Mouse (Mus musculus): ENCODE measurements around the gene Rab11fip5. TPM values are rescaled to one million over a fixed set of nuclear protein-coding genes. Genes with fewer than 3 reads are reported as not detected.

Rab11fip5 gene
- polyA plus RNA-seq, 1 experiment from 2014 or later, result 21.1 TPM

DNA sequence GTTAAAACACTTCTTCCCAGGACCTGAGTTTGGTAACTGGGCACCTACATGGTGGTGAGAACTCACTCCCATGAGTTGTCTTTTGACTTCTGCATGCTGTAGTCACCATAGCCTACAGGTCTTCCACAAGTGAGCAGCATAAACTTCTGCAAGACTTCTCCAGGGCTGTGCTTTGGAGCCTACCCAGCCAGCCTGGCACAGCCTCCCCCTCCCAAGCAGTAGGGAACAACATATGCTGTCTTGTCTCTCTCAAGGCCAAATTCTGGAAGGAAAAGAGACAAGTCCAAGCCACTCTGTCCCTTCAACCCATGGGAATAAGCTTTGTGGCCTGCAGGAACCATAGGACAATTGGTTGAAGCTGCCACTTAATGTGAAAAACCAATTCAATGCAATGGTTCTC is 29.5 kb downstream of the Rab11fip5 start:
- Histone ChIP-seq H3K36me3 (ENCODE audit: control insufficient read depth, insufficient read depth, low read length) (peaks cover 15% of the 10 kb centered on the region; the same call in 1 of the 2 replicates), H3K27me3 (ENCODE audit: control insufficient read depth, insufficient read depth, low read depth, low read length) (no peaks in the 10 kb centered on the region), H3K9ac (ENCODE audit: low read depth, low read length) (no peak overlapping the region), H3K9me3 (replicated peaks; ENCODE audit: control insufficient read depth, low read length, poor library complexity, severe bottlenecking) (no peaks in the 10 kb centered on the region), H3K4me2 (ENCODE audit: low read length) (no peak overlapping the region), H3K4me1 (ENCODE audit: control insufficient read depth, insufficient read depth, low read length) (no peaks in the 10 kb centered on the region), H3K4me3 (ENCODE audit: low read depth, low read length) (no peak overlapping the region), H3K27ac (ENCODE audit: low read length) (no peak overlapping the region)
- no peak for ATAC-seq

DNA sequence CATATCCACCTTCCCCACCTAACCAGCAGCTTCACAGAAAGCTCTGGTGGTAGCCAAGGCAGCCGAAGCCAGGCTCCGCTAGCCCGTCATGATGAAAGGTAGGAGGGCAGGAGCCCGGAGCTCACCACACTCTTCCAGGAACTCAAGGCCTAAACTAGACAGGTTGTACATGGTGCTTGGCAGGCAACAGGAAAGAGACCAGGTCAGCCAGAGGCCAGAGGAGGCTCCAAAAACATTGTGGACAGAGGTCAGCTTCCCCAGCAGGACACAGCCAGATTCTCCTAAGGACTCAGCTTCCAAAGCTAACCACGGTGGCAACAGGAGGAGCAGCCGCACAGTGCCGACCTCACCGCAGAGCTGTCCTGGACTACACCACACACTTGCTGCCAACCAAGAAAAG is 31.4 kb downstream of the Rab11fip5 start:
- Histone ChIP-seq H3K4me2 (ENCODE audit: low read length) (no peak overlapping the region), H3K4me1 (ENCODE audit: control insufficient read depth, insufficient read depth, low read length) (no peaks in the 10 kb centered on the region), H3K9ac (ENCODE audit: low read depth, low read length) (no peak overlapping the region), H3K36me3 (ENCODE audit: control insufficient read depth, insufficient read depth, low read length) (peaks cover 13% of the 10 kb centered on the region; the same call in 1 of the 2 replicates), H3K27me3 (ENCODE audit: control insufficient read depth, insufficient read depth, low read depth, low read length) (no peaks in the 10 kb centered on the region), H3K27ac (ENCODE audit: low read length) (no peak overlapping the region), H3K4me3 (ENCODE audit: low read depth, low read length) (no peak overlapping the region), H3K9me3 (replicated peaks; ENCODE audit: control insufficient read depth, low read length, poor library complexity, severe bottlenecking) (no peaks in the 10 kb centered on the region)
- no peak for ATAC-seq
- 91% methylated on average over 8 of the region's 8 CpGs for WGBS

DNA sequence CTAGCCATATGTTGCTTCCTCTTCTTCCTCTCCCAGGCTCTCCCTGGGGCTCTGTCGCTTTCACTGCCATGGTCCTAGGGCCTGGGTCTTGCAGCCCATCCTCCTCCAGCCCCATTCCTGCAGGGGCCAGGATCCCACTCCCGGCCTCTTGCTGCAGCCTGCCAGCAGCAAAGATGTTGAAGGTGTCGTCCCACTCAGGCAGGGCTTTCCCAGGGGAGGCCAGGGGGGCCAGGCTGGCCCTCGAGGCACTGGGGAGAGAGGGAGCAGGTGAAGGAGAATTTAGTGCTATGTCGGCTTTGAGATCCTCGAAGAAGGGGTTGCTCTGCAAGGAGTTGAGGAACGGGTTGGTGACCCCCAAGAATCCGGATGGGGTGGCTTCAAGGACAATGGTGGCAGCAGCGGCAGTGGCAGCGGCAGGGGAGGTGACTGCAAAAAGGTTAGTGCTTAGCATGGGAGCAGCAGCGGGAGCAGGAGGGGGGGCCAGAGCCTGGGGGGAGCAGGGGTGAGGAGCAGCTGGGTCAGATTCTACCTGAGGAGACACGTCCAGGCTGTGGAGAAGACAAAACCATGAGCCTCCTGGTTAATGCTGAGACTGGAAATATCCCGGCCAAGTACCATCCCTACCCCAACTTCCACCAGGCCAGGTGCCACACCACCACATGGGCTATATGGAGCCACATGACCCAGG is 32.5 kb downstream of the Rab11fip5 start:
- Histone ChIP-seq H3K4me1 (ENCODE audit: control insufficient read depth, insufficient read depth, low read length) (no peaks in the 10 kb centered on the region), H3K4me3 (ENCODE audit: low read depth, low read length) (no peak overlapping the region), H3K36me3 (ENCODE audit: control insufficient read depth, insufficient read depth, low read length) (peaks cover 11% of the 10 kb centered on the region), H3K4me2 (ENCODE audit: low read length) (no peak overlapping the region), H3K9ac (ENCODE audit: low read depth, low read length) (no peak overlapping the region), H3K27ac (ENCODE audit: low read length) (no peak overlapping the region), H3K27me3 (ENCODE audit: control insufficient read depth, insufficient read depth, low read depth, low read length) (no peaks in the 10 kb centered on the region), H3K9me3 (replicated peaks; ENCODE audit: control insufficient read depth, low read length, poor library complexity, severe bottlenecking) (no peaks in the 10 kb centered on the region)
- no peak for ATAC-seq
- 76% methylated on average over 13 of the region's 13 CpGs for WGBS

DNA sequence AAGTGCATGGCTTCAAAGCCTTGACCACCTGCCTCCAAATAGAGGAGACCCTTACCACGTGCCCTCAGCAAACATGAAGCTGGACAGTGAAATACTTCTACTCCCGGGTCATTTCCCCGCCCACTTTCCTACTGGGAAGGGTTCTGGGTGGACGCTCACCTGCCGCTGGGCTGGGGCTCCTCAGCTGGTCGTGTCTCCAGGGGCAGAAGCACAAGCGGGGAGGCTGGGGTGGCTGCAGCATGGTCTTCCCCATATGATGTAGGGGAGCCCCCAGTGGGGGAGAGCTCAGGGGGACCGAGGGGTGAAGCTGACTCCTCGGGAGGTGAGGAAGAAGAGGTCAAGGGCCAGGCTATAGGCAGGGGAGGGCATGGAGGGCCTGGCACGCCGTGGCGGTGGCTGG is 34.2 kb downstream of the Rab11fip5 start:
- H3K27me3 ChIP-seq (ENCODE audit: control insufficient read depth, insufficient read depth, low read depth, low read length), result no peaks in the 10 kb centered on the region
- no peak for ATAC-seq
- no peak overlapping the region for H3K4me3 ChIP-seq (ENCODE audit: low read depth, low read length)

DNA sequence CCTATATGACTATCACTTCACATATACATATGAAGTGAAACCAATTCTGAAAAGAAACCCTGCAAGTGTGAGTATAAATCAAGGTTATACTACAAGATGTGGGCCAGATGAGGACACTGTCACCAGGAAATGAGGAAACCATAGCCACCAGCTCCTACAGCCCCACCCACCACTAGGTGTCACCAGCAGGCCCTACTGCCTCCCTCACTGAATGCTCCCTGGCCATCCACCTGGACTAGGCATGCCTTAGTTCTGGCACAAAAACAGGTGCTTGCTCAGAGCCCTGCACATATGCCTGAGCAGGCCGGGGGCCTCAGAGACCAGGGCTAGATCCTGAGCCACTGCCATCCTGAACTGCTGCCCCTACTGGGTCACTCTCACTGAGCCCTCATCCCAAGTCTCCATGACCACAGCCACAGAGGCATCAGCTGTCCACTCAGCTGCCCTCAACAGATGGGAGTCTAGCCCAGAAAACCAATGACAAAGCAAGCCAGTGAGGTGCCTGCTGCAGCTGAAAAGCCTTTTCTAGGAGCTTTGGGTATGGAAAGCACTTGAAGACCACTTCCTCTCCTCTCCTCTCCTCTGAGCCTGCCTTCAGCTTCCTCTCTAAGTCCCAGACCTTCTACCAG is 35.0 kb downstream of the Rab11fip5 start:
- Histone ChIP-seq H3K4me1 (ENCODE audit: control insufficient read depth, insufficient read depth, low read length) (no peaks in the 10 kb centered on the region), H3K4me3 (ENCODE audit: low read depth, low read length) (no peak overlapping the region), H3K9ac (ENCODE audit: low read depth, low read length) (no peak overlapping the region), H3K9me3 (replicated peaks; ENCODE audit: control insufficient read depth, low read length, poor library complexity, severe bottlenecking) (no peaks in the 10 kb centered on the region), H3K4me2 (ENCODE audit: low read length) (no peak overlapping the region), H3K27ac (ENCODE audit: low read length) (no peak overlapping the region), H3K27me3 (ENCODE audit: control insufficient read depth, insufficient read depth, low read depth, low read length) (no peaks in the 10 kb centered on the region), H3K36me3 (ENCODE audit: control insufficient read depth, insufficient read depth, low read length) (peaks cover 15% of the 10 kb centered on the region)
- ATAC-seq, result no peak
- 83% methylated on average over 1 of the region's 1 CpGs for WGBS

More for the DNA sequence above, 34.2 kb downstream of the Rab11fip5 start:
- H3K9ac ChIP-seq (ENCODE audit: low read depth, low read length), result no peak overlapping the region
- no peak overlapping the region for H3K27ac ChIP-seq (ENCODE audit: low read length)
- WGBS, result 80% methylated on average over 12 of the region's 12 CpGs
- H3K9me3 ChIP-seq (replicated peaks; ENCODE audit: control insufficient read depth, low read length, poor library complexity, severe bottlenecking), result no peaks in the 10 kb centered on the region
- peaks cover 15% of the 10 kb centered on the region for H3K36me3 ChIP-seq (ENCODE audit: control insufficient read depth, insufficient read depth, low read length)
- H3K4me1 ChIP-seq (ENCODE audit: control insufficient read depth, insufficient read depth, low read length), result no peaks in the 10 kb centered on the region
- no peak overlapping the region for H3K4me2 ChIP-seq (ENCODE audit: low read length)

DNA sequence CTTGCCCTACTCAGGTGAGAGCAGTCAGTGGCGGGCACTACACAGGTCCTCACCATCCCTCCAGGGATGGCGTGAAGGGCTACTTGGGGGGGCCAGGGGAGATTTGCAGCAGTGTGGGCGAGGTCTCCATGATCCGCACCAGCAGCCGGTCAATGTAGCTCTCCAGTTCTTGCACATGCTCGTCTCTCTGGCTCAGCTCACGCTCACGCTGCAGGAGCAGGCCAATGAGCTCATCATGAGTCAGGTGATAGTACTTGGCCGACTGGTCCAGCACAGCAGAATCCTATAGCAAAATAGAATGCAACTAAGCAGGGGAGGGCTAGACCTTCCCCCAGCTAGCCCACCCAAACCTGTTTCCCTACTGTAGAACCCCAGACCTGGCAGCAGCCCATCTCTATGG is 37.5 kb downstream of the Rab11fip5 start:
- ATAC-seq, result no peak
- Histone ChIP-seq H3K27ac (ENCODE audit: low read length) (no peak overlapping the region), H3K9me3 (replicated peaks; ENCODE audit: control insufficient read depth, low read length, poor library complexity, severe bottlenecking) (no peaks in the 10 kb centered on the region), H3K27me3 (ENCODE audit: control insufficient read depth, insufficient read depth, low read depth, low read length) (no peaks in the 10 kb centered on the region), H3K9ac (ENCODE audit: low read depth, low read length) (no peak overlapping the region), H3K4me1 (ENCODE audit: control insufficient read depth, insufficient read depth, low read length) (peaks cover 4% of the 10 kb centered on the region; the same call in 1 of the 2 replicates), H3K36me3 (ENCODE audit: control insufficient read depth, insufficient read depth, low read length) (peaks cover 15% of the 10 kb centered on the region), H3K4me2 (ENCODE audit: low read length) (no peak overlapping the region), H3K4me3 (ENCODE audit: low read depth, low read length) (no peak overlapping the region)
- WGBS, result 83% methylated on average over 9 of the region's 9 CpGs

DNA sequence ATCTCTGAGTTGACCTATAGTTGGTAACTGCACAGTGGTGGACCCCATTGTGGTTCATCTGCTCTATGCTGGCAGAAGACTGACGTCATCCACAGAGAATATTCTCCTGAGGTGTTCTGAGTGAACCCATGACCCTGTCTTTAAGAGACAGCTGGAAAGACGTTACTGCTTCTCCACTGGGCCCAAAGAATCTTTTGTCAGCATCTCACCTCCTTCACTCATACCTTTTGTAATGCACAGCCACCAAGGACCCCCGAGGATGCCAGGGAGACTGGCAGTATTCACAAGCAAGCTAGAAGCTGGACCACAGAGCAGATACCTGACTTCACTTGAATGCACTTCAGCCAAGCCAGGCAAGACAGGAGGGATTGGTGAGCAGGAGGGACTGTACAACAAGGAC is 39.1 kb downstream of the Rab11fip5 start:
- Histone ChIP-seq H3K9ac (ENCODE audit: low read depth, low read length) (no peak overlapping the region), H3K4me2 (ENCODE audit: low read length) (no peak overlapping the region), H3K4me1 (ENCODE audit: control insufficient read depth, insufficient read depth, low read length) (peaks cover 4% of the 10 kb centered on the region; the same call in 1 of the 2 replicates), H3K27ac (ENCODE audit: low read length) (no peak overlapping the region), H3K4me3 (ENCODE audit: low read depth, low read length) (no peak overlapping the region), H3K36me3 (ENCODE audit: control insufficient read depth, insufficient read depth, low read length) (peaks cover 8% of the 10 kb centered on the region), H3K9me3 (replicated peaks; ENCODE audit: control insufficient read depth, low read length, poor library complexity, severe bottlenecking) (no peaks in the 10 kb centered on the region), H3K27me3 (ENCODE audit: control insufficient read depth, insufficient read depth, low read depth, low read length) (no peaks in the 10 kb centered on the region)
- ATAC-seq, result no peak
- WGBS, result 56% methylated on average over 3 of the region's 3 CpGs

DNA sequence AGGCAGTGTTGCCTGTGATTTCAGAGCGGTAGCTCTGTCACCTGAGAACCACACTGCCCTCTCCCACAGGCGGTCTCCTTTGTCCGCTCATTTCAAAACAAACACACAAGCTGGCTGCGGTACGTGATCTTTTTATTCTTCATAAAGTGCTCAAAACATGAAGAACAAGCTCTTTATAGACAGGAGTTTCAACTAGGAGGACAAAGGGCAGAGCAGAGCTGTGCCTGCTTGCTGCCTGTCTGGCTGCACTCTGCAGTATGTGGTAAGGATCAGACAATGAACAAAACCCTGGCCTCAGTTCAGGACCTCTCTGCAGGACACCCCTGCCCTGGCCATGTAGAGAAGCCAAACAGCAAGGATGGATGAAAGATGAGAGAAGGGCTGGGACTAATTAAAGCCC is 39.6 kb downstream of the Rab11fip5 start:
- Histone ChIP-seq H3K36me3 (ENCODE audit: control insufficient read depth, insufficient read depth, low read length) (peaks cover 8% of the 10 kb centered on the region), H3K4me3 (ENCODE audit: low read depth, low read length) (no peak overlapping the region), H3K9me3 (replicated peaks; ENCODE audit: control insufficient read depth, low read length, poor library complexity, severe bottlenecking) (no peaks in the 10 kb centered on the region), H3K4me2 (ENCODE audit: low read length) (no peak overlapping the region), H3K27ac (ENCODE audit: low read length) (no peak overlapping the region), H3K9ac (ENCODE audit: low read depth, low read length) (no peak overlapping the region), H3K27me3 (ENCODE audit: control insufficient read depth, insufficient read depth, low read depth, low read length) (no peaks in the 10 kb centered on the region), H3K4me1 (ENCODE audit: control insufficient read depth, insufficient read depth, low read length) (peaks cover 4% of the 10 kb centered on the region; the same call in 1 of the 2 replicates)
- whole genome bisulfite sequencing, result 61% methylated on average over 5 of the region's 5 CpGs
- ATAC-seq, result no peak

DNA sequence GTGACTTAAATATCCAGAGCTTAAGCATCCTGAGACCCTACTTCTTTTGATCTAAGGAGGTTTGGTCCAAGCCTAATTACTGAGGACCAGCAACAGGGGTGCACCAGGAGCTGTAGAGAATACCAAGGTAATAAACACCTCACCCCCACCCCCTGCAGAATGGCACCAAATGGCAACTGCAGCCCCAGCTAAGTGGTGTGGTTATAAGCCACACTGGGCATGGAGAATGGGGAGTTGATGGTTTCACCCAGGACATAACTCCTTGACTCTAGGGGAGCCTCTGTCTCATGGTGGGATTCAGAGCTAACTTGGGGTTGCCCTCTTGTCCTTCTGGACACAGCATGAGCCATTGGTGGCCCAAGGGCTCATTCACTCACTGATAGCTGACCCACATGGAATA is 40.2 kb downstream of the Rab11fip5 start:
- Histone ChIP-seq H3K9me3 (replicated peaks; ENCODE audit: control insufficient read depth, low read length, poor library complexity, severe bottlenecking) (no peaks in the 10 kb centered on the region), H3K27ac (ENCODE audit: low read length) (peak overlapping the region; percentile 94; the same call in 1 of the 2 replicates), H3K4me3 (ENCODE audit: low read depth, low read length) (peak overlapping the region; percentile 67; the same call in 1 of the 2 replicates), H3K27me3 (ENCODE audit: control insufficient read depth, insufficient read depth, low read depth, low read length) (no peaks in the 10 kb centered on the region), H3K9ac (ENCODE audit: low read depth, low read length) (no peak overlapping the region), H3K4me1 (ENCODE audit: control insufficient read depth, insufficient read depth, low read length) (peaks cover 4% of the 10 kb centered on the region; the same call in 1 of the 2 replicates), H3K4me2 (ENCODE audit: low read length) (peak overlapping the region; percentile 98; the same call in 1 of the 2 replicates), H3K36me3 (ENCODE audit: control insufficient read depth, insufficient read depth, low read length) (peaks cover 8% of the 10 kb centered on the region)
- no peak for ATAC-seq

Data from midbrain, embryonic 16.5 days (tissue).